Mouse (Mus musculus): ENCODE data around the gene Syt14. TPM values are rescaled to one million over a fixed set of nuclear protein-coding genes. Genes with fewer than 3 reads are reported as not detected.
A peak's percentile ranks its signal among the peaks of the same experiment; 100 is the strongest.

The Syt14 gene
- 8.1 and 8.3 TPM in 2 replicates for polyA plus RNA-seq (2016; fragmentation: Nextera tagmentation; extraction: Ambion mirVana)

DNA sequence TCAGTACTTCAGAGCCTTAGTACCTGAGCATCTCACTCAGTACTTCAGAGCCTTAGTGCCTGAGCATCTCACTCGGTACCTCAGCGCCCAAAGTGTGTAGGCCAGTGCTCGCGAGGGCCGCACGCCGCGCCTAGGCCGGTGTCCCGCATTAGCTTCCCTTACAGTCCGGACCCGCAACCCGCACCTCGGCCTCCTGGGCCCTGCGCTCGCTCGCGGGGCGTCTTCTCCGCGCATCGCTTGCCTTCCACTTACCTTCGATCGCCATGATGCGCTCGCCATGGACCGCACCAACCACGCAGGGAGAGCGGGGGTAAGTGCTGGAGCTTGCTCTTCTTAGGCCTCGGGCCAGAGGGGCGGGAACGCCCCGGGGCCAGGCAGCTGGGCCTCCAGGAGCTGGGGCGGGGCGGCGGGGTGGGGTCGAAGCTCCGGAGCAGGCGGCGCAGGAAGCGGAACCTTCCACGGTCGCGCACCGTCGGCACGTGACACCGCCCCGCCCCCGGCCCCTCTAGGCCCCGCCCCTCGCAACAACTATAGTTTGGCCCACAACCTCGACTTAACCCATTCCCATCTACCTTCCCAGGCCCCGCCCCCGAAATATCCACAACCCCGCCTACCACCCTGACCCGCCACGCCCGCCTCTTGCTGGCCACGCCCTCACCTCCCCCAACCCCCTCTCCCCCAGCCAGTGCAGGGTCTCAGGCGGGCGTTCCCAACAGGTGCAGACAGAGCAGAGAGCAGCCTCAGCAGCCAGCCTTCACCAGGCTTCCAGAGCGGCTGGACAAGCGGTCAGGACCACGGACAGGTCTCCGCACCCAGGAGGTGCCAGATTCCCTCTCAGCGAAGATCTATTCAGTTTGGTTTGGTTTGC is at the start of gene Syt14:
TSS of gene Syt14 (minus strand) at position 405 of the 868 bp plus-strand sequence.
- H3K9ac ChIP-seq, result peak within 1 kb of the TSS; percentile 75
- H3K4me2 ChIP-seq (replicated peaks), result peak within 1 kb of the TSS; percentile 81
- H3K27me3 ChIP-seq, result no peaks in the 10 kb centered on the region
- peaks cover 14% of the 10 kb centered on the region for H3K4me1 ChIP-seq
- H3K4me3 ChIP-seq, result peak within 1 kb of the TSS; percentile 65
- peak within 1 kb of the TSS; percentile 73 for H3K27ac ChIP-seq
- no peaks in the 10 kb centered on the region for H3K9me3 ChIP-seq (replicated peaks)
- under 1% methylated on average over 50 of the region's 67 CpGs for WGBS
- peak; percentile 96 for ATAC-seq (ENCODE audit: low FRiP score)
- H3K36me3 ChIP-seq, result no peaks in the 10 kb centered on the region

- Histone ChIP-seq H3K4me3 (no peak overlapping the region), H3K9ac (no peak overlapping the region), H3K27ac (no peak overlapping the region), H3K27me3 (no peaks in the 10 kb centered on the region), H3K4me1 (peaks cover 10% of the 10 kb centered on the region; the same call in 1 of the 2 replicates), H3K9me3 (replicated peaks) (no peaks in the 10 kb centered on the region), H3K36me3 (no peaks in the 10 kb centered on the region), H3K4me2 (replicated peaks) (no peak overlapping the region)
- no peak for ATAC-seq (ENCODE audit: low FRiP score)
- WGBS, result 83% methylated on average over 1 of the region's 1 CpGs
Observed at GRCm38 (mm10) chr1:193084016-193084415, 48.4 kb upstream of the Syt14 start.

GRCm38 (mm10) chr1:193083051-193083450 is 47.5 kb upstream of the Syt14 start:
- no peaks in the 10 kb centered on the region for H3K36me3 ChIP-seq
- 77% methylated on average over 7 of the region's 7 CpGs for WGBS
- H3K9me3 ChIP-seq (replicated peaks), result no peaks in the 10 kb centered on the region
- H3K4me2 ChIP-seq (replicated peaks), result no peak overlapping the region
- H3K27me3 ChIP-seq, result no peaks in the 10 kb centered on the region
- H3K27ac ChIP-seq, result peak overlapping the region; percentile 69
- 0 out of 2 replicates have a peak, but pooled peaks have one; percentile 6 for ATAC-seq (ENCODE audit: low FRiP score)
- H3K9ac ChIP-seq, result no peak overlapping the region
- H3K4me3 ChIP-seq, result no peak overlapping the region
- peaks cover 10% of the 10 kb centered on the region; the same call in 1 of the 2 replicates for H3K4me1 ChIP-seq

DNA sequence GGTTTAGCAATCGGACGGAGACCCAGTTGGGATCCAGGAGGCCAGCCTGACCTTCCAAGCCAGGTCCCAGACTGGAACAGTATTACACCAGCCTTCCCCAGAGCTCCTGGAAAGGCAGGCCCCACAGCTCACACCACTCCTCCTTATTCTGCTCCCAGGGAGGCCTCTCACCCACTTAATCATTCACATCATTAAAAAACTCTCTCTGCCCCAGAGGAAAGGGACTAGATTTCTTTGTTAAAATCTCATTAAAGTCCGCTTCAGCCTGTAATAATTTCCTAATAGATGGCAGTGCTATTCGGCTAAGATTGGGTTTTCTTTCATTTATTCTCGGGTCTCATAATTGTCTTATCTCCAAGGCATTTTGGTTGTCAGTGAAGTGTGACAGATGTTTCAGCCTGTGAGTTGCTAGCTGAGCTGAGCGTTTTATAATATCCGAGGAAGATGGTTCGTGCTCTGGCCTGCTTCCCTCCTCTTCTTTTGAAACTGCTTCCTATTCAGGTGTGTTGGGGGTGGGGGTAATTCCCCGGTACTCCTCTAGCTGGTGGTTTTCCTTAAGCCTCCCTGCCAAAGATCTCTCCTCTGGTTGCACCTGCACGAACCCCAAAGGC is 46.8 kb upstream of the Syt14 start:
- H3K36me3 ChIP-seq, result no peaks in the 10 kb centered on the region
- no peaks in the 10 kb centered on the region for H3K27me3 ChIP-seq
- peaks cover 10% of the 10 kb centered on the region; the same call in 1 of the 2 replicates for H3K4me1 ChIP-seq
- no peak overlapping the region for H3K4me2 ChIP-seq (replicated peaks)
- WGBS, result 43% methylated on average over 10 of the region's 10 CpGs
- H3K9ac ChIP-seq, result no peak overlapping the region
- no peak overlapping the region for H3K4me3 ChIP-seq
- peak; percentile 73 for ATAC-seq (ENCODE audit: low FRiP score)
- H3K9me3 ChIP-seq (replicated peaks), result no peaks in the 10 kb centered on the region
- peak overlapping the region; percentile 77 for H3K27ac ChIP-seq

DNA sequence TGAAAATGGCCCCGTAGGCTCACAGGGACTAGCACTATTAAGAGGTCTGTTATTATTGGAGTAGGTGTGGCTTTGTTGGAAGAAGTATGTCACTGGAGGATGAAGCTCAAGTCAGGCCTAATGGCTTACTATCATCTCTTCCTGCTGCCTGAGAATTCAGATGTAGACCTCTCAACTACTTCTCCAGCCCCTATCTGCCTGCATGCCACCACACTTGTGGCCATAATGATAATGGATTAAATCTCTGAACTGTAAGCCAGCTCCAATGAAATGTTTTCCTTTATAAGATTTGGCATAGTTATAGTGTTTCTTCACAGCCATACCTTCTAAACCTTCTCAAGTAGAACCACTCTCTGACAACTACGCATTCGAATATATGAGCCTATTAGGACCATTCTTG is 27.0 kb upstream of the Syt14 start:
- no peak for ATAC-seq (ENCODE audit: low FRiP score)
- no peaks in the 10 kb centered on the region for H3K9me3 ChIP-seq (replicated peaks)
- no peak overlapping the region for H3K4me2 ChIP-seq (replicated peaks)
- no peaks in the 10 kb centered on the region for H3K27me3 ChIP-seq
- no peak overlapping the region for H3K4me3 ChIP-seq
- H3K9ac ChIP-seq, result no peak overlapping the region
- whole genome bisulfite sequencing, result 89% methylated on average over 3 of the region's 3 CpGs
- no peak overlapping the region for H3K27ac ChIP-seq
- no peaks in the 10 kb centered on the region for H3K36me3 ChIP-seq
- no peaks in the 10 kb centered on the region for H3K4me1 ChIP-seq

- ATAC-seq (ENCODE audit: low FRiP score), result no peak
- Histone ChIP-seq H3K4me3 (no peak overlapping the region), H3K4me2 (replicated peaks) (no peak overlapping the region), H3K9me3 (replicated peaks) (no peaks in the 10 kb centered on the region), H3K27ac (no peak overlapping the region), H3K9ac (no peak overlapping the region), H3K27me3 (no peaks in the 10 kb centered on the region), H3K4me1 (no peaks in the 10 kb centered on the region), H3K36me3 (no peaks in the 10 kb centered on the region)
- WGBS, result 89% methylated on average over 2 of the region's 2 CpGs
Observed at GRCm38 (mm10) chr1:193060167-193060566, 24.6 kb upstream of the Syt14 start.

- no peaks in the 10 kb centered on the region for H3K36me3 ChIP-seq
- no peaks in the 10 kb centered on the region for H3K4me1 ChIP-seq
- no peak for ATAC-seq (ENCODE audit: low FRiP score)
- no peaks in the 10 kb centered on the region for H3K9me3 ChIP-seq (replicated peaks)
- no peak overlapping the region for H3K9ac ChIP-seq
- WGBS, result 65% methylated on average over 5 of the region's 5 CpGs
- no peak overlapping the region for H3K4me3 ChIP-seq
- no peak overlapping the region for H3K4me2 ChIP-seq (replicated peaks)
- H3K27me3 ChIP-seq, result no peaks in the 10 kb centered on the region
- no peak overlapping the region for H3K27ac ChIP-seq
Observed at GRCm38 (mm10) chr1:193059596-193059995, 24.0 kb upstream of the Syt14 start.

DNA sequence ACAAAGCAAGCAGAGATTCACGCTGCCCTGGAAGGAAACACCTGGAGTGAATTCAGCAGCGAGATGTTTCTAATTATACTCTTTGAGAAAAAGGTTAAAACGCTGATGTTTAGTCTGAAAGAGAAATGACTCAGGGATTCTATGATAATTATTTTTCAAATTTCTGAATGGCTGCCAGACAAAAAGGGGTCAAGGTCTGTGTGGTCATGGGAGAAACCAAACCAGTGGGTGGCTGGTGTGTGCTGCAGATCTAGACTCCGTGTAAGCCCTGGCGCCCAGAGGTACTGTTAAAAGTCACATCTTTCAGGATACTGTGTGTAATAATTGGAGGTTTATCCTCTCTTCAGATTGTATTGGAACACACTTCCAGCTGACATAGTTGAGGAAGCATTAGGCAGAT is 18.8 kb upstream of the Syt14 start:
- Histone ChIP-seq H3K4me1 (no peaks in the 10 kb centered on the region), H3K27ac (no peak overlapping the region), H3K27me3 (no peaks in the 10 kb centered on the region), H3K9me3 (replicated peaks) (no peaks in the 10 kb centered on the region), H3K4me2 (replicated peaks) (no peak overlapping the region), H3K9ac (no peak overlapping the region), H3K36me3 (no peaks in the 10 kb centered on the region), H3K4me3 (no peak overlapping the region)
- no peak for ATAC-seq (ENCODE audit: low FRiP score)
- WGBS, result 79% methylated on average over 5 of the region's 5 CpGs

DNA sequence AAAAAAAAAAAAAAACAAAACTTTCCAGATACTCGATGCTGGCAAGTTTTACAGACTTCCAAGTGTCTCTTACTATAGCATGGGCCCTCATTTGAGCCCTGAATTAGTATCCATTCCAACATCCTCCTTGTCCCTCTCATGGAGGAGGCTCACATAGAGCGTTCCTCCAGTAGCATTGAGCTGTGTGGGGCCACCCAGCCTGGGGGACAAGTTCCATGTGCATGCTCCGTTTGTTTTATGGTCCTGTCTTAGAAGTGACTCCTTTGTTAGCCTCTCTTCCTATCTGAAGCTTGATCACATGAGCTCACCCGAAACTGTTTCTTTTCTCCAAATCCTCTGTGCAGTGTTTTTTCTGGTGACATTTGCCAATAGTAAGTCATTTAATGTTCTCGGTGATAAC is 17.5 kb upstream of the Syt14 start:
- Histone ChIP-seq H3K4me3 (no peak overlapping the region), H3K4me1 (no peaks in the 10 kb centered on the region), H3K9ac (no peak overlapping the region), H3K9me3 (replicated peaks) (no peaks in the 10 kb centered on the region), H3K27me3 (no peaks in the 10 kb centered on the region), H3K4me2 (replicated peaks) (no peak overlapping the region), H3K36me3 (no peaks in the 10 kb centered on the region), H3K27ac (no peak overlapping the region)
- WGBS, result 72% methylated on average over 5 of the region's 5 CpGs
- no peak for ATAC-seq (ENCODE audit: low FRiP score)

- no peaks in the 10 kb centered on the region for H3K36me3 ChIP-seq
- ATAC-seq (ENCODE audit: low FRiP score), result no peak
- no peak overlapping the region for H3K4me3 ChIP-seq
- no peak overlapping the region for H3K4me2 ChIP-seq (replicated peaks)
- no peaks in the 10 kb centered on the region for H3K27me3 ChIP-seq
- H3K27ac ChIP-seq, result no peak overlapping the region
- no peak overlapping the region for H3K9ac ChIP-seq
- H3K9me3 ChIP-seq (replicated peaks), result no peaks in the 10 kb centered on the region
- 87% methylated on average over 4 of the region's 4 CpGs for WGBS
- H3K4me1 ChIP-seq, result no peaks in the 10 kb centered on the region
Observed at GRCm38 (mm10) chr1:193047616-193048015, 12.0 kb upstream of the Syt14 start.

DNA sequence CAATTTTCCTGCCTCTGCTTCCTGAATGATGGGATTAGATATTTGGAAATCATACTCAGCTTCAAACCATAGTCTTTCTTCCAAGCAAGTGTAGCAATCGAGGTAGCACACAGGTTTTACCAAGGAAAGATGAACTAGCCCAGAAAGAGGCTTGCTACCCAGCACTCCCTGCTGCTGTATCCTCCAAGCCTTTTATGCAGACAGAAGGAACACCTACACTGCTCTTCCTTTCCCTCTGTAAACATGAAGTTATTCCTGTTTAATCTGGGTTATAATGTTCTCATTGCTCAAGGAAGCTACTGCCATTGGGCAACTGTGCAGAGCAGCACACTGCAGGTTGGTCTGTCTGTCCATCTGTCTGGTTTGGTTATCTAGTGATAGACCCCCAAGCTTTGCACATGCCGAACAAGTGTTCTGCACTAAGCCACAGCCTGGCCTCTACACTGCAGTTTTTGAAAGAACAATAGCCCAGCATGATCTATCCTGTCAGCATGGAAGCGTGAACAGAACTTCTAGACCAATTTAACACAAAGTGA is 7.3 kb upstream of the Syt14 start:
- H3K27ac ChIP-seq, result no peak overlapping the region
- no peaks in the 10 kb centered on the region for H3K9me3 ChIP-seq (replicated peaks)
- WGBS, result 55% methylated on average over 3 of the region's 3 CpGs
- H3K4me1 ChIP-seq, result no peaks in the 10 kb centered on the region
- no peaks in the 10 kb centered on the region for H3K36me3 ChIP-seq
- H3K4me2 ChIP-seq (replicated peaks), result no peak overlapping the region
- H3K27me3 ChIP-seq, result no peaks in the 10 kb centered on the region
- H3K9ac ChIP-seq, result no peak overlapping the region
- ATAC-seq (ENCODE audit: low FRiP score), result no peak
- no peak overlapping the region for H3K4me3 ChIP-seq

DNA sequence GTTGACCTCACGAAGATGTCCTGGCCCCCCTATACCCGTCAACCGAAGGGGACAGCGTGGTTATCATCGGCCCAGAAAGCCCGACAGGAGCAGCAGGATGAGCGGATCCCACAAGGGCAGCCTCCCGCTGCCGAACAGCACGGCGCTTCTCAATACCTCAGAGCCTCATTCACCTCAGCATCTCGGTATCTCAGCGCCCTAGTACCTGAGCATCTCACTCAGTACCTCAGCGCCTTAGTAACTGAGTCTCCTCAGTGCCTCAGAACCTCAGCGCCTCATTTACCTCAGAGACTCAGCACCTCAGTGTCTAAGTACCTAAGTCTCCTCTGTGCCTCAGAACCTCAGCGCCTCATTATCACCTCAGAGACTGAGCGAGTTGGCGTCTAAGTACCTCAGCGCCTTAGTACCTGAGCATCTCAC is 614 bp downstream of the Syt14 start:
- under 1% methylated on average over 19 of the region's 19 CpGs for WGBS
- H3K4me2 ChIP-seq (replicated peaks), result peak overlapping the region; percentile 81
- ATAC-seq (ENCODE audit: low FRiP score), result no peak
- no peaks in the 10 kb centered on the region for H3K36me3 ChIP-seq
- no peaks in the 10 kb centered on the region for H3K27me3 ChIP-seq
- no peaks in the 10 kb centered on the region for H3K9me3 ChIP-seq (replicated peaks)
- peak overlapping the region; percentile 65 for H3K4me3 ChIP-seq
- H3K27ac ChIP-seq, result peak overlapping the region; percentile 73; the same call in 1 of the 2 replicates
- H3K4me1 ChIP-seq, result peaks cover 14% of the 10 kb centered on the region
- peak overlapping the region; percentile 75 for H3K9ac ChIP-seq
